Mouse (Mus musculus) cortical plate, adult 2 months (tissue): ENCODE data around the gene Ift172. TPM values are rescaled to one million over a fixed set of nuclear protein-coding genes. Genes with fewer than 3 reads are reported as not detected.
A peak's percentile ranks its signal among the peaks of the same experiment; 100 is the strongest.

Experiments
- H3K27ac ChIP-seq: fragments of 200-500 bp; 2 replicates; pipeline ENCODE4 v1.5.1; 2012; ENCODE audit warnings: low read length, control low read depth, inconsistent platforms; ENCODE audit not compliant: insufficient read depth
- H3K4me1 ChIP-seq: fragments of 200-500 bp; 2 replicates; pipeline ENCODE4 v1.6.1; 2011; ENCODE audit warnings: low read length; ENCODE audit not compliant: control insufficient read depth, insufficient read depth
- H3K4me3 ChIP-seq: fragments of 200-500 bp; 2 replicates; pipeline ENCODE4 v1.5.1; 2011; ENCODE audit warnings: mild to moderate bottlenecking, low read length, control low read depth; ENCODE audit not compliant: insufficient read depth
- CTCF ChIP-seq: fragments of 200-500 bp; IDR thresholded peaks from 2 replicates; pipeline ENCODE4 v1.5.1; 2011; ENCODE audit warnings: mild to moderate bottlenecking, control low read depth, low read length; ENCODE audit not compliant: insufficient read depth; ENCODE audit errors: extremely low read depth
- POLR2A ChIP-seq: fragments of 200-500 bp; IDR thresholded peaks from 2 replicates; pipeline ENCODE4 v1.6.1; 2011; ENCODE audit warnings: mild to moderate bottlenecking, low read length, control low read depth; ENCODE audit not compliant: insufficient read depth; ENCODE audit errors: extremely low read depth
- polyA plus RNA-seq: library from polyadenylated mRNA; depleted of rRNA; stranded (reverse); fragments of >200 nt; gene quantifications from 2 replicates; pipeline ENCODE4 v1.2.3, GENCODE M21; 2012; rRNA removed

The Ift172 gene
- polyA plus RNA-seq = 75.1 and 80.4 TPM in 2 replicates

DNA sequence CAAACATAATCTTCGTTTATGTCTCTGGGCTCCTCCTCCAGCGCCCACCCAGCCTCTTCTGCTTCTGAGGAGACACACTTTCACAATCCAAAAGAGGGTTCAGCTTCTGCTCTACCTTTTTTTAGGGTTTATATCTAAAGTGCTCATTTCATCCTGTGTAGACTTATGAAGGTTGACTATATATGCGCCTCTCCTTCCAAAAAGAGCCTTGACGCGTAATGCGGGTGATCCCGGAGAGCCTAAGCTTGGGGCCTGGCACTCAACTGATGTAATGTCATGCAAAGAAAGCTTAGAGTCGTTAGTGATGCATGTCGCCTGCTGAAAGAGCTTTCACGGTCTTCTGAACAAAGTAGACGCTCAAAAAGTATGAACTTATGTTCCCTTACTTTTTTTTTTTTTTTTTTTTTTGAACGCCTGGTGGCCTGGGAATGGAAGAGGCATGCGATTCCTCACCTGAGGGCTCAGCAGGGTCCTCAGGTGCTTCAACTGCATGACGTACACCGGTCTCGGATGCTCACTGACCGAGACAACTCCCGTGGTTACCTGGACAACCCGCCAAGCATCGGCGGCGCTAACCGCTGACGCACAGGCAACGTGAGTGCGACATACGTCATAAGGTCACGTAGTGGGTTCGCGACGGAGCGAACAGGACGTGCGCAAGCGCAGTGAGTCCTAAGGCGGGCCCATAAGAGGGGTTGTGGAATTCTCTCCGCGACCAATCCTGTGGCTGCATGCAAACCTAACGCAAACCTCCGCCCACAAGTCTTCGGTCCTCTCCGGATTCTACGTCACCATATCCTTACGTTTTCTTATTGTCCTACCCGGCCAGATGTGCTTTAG is at the start of gene Ift172:
Gene Ift172, minus strand, starts transcription at position 596 of the 840 bp plus-strand sequence.
- Histone ChIP-seq H3K4me1 (peaks cover 3% of the 10 kb centered on the region; the same call in 1 of the 2 replicates), H3K27ac (peak within 1 kb of the TSS; percentile 11; the same call in 1 of the 2 replicates), H3K4me3 (peak within 1 kb of the TSS; percentile 49)
- TF ChIP-seq POLR2A (peak; percentile 87), CTCF (no peak)

DNA sequence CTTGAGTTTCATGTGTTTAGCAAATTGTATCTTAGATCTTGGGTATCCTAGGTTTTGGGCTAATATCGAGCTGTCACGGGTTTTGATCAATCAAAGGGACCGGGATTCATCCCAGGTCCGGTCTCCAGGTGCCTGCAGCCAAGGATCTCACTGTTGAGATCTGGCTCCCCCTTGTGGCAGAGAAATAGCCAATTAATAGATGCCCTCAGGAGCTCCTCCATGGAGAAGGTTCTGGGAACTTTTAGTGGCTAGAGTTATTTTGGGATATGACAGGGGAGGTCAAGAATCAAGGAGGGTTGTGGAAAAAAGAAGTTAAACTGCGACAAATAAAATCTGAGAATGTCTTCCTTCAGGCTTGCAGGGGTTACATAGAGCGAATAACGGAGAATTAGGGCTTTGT is 37.3 kb upstream of the Ift172 start:
- Histone ChIP-seq H3K4me3 (no peak overlapping the region), H3K4me1 (no peaks in the 10 kb centered on the region), H3K27ac (no peak overlapping the region)
- no peak for TF ChIP-seq POLR2A
- TF ChIP-seq CTCF = peak; percentile 61

DNA sequence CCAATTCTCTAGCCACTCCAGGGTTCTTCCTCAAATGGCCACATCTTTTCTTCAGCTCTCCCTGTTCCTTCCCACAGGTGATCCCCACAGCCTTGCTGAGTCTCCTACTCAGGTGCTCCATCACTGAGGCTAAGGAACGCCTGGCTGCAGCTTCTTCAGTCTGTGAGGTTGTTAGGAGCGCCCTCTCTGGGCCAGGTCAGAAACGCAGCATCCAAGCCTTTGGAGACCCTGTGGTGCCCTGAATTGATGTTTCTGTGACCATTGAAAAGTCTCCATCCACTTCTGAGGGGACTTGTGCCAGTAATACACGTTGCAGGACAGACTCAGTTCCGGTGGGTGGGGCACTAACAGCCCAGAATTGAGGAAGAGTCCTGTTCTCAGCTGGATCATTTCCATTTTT is 35.9 kb upstream of the Ift172 start:
- H3K4me3 ChIP-seq = no peak overlapping the region
- no peaks in the 10 kb centered on the region for H3K4me1 ChIP-seq
- TF ChIP-seq CTCF (peak; percentile 17; the same call in 1 of the 2 replicates), POLR2A (no peak)
- H3K27ac ChIP-seq = no peak overlapping the region

DNA sequence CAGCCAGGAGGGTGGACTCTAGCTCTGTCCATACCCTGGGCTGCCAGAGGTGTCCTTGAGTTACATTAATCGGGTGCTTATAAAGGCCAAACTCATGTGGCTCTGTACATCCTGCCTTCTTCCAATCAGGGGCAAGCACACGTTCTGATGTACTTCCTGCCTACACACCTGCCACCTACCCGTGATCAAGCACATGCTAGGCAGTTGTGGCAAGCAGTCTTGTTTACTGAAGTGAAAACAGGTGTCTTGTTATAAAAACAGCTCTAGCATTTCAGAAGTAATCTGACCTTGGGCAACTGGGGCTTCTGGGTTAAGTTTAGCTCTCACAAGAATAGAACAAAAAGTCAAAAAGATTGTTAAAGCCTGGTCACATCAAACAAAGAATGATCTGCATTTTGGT is 33.2 kb upstream of the Ift172 start:
- H3K27ac ChIP-seq = no peak overlapping the region
- TF ChIP-seq POLR2A (no peak), CTCF (no peak)
- H3K4me1 ChIP-seq = no peaks in the 10 kb centered on the region
- no peak overlapping the region for H3K4me3 ChIP-seq

DNA sequence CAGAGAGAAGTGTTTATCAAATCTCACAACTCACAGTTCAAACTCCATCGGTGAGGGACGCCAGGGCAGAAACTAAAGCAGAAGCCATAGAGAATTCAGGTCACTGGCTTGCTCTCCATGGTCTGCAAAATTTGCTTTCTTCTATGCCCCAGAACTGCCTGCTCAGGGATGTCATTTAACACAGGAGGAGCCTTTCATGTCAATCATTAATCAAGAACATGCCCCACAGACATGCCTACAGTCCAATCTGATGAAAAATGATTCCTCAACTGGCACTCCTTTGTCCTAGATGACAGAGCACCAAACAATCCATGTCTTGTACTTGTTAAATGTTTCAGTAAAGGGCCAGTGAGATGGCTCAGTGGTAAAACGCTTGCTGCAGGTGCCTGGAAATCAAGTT is 31.9 kb upstream of the Ift172 start:
- TF ChIP-seq CTCF (no peak), POLR2A (no peak)
- Histone ChIP-seq H3K4me1 (no peaks in the 10 kb centered on the region), H3K27ac (no peak overlapping the region), H3K4me3 (no peak overlapping the region)

DNA sequence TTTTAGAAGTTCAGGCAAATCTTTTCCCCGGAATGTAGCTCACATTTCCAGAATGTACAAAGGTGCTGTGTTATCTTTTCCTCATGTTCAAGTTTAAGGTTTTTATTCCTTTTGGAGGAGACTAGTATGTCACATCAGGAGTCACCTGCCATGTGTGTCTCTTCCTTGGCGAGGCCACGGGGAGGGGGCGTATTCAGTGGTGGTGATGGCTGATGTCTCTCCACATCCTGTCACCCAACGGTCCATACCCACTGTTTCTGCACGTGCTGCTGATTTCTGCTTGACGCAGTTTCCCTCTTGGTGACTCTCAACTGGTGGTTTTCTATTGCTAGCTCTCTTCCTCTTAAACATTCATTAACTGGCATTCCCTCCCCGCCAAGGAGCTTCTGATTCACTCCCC is 21.9 kb upstream of the Ift172 start:
- H3K27ac ChIP-seq = no peak overlapping the region
- no peak for TF ChIP-seq POLR2A
- TF ChIP-seq CTCF = no peak

DNA sequence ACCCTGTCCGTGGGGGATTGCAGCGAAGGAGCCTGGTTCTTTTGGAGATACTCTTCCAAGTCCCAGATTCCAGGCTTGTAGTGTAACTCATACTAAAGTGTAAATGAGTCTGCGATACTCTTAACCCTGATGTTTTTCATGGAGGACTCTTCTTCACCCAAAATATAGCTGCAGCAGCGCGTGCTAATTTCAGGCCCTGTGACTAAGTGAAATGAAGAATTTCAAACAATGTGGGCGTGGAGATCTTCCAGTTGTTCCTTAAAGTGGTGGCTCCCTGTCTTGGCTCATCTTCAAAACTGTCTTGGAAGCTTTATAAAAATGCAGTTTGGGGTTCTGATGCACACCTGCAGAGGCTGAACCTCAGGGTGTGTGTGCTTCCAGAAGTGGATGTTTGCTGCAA is 12.2 kb upstream of the Ift172 start:
- TF ChIP-seq CTCF (no peak), POLR2A (no peak)
- Histone ChIP-seq H3K27ac (no peak overlapping the region), H3K4me3 (no peak overlapping the region)

More for the DNA sequence above, 21.9 kb upstream of the Ift172 start:
- Histone ChIP-seq H3K4me3 (no peak overlapping the region), H3K4me1 (no peaks in the 10 kb centered on the region)

DNA sequence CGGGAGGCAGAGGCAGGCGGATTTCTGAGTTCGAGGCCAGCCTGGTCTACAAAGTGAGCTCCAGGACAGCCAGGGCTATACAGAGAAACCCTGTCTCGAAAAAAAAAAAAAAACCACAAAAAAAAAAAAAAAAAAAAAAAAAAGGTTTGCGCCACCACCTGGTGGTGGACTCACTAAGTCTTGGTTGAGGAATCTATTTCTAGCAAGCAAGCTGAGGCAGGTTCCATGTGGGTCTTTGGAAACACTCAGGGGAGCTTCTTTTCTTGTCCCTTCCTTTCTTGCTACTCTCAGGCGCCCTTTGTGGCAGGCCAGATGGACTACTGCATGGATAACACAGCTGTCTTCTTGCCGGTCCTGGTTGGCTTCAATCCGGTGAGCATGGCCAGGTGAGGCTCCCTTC is 10.9 kb upstream of the Ift172 start:
- Histone ChIP-seq H3K27ac (no peak overlapping the region), H3K4me3 (no peak overlapping the region), H3K4me1 (peaks cover 2% of the 10 kb centered on the region; the same call in 1 of the 2 replicates)
- TF ChIP-seq POLR2A = no peak
- no peak for TF ChIP-seq CTCF

More for the DNA sequence above, 12.2 kb upstream of the Ift172 start:
- H3K4me1 ChIP-seq = peaks cover 2% of the 10 kb centered on the region; the same call in 1 of the 2 replicates

DNA sequence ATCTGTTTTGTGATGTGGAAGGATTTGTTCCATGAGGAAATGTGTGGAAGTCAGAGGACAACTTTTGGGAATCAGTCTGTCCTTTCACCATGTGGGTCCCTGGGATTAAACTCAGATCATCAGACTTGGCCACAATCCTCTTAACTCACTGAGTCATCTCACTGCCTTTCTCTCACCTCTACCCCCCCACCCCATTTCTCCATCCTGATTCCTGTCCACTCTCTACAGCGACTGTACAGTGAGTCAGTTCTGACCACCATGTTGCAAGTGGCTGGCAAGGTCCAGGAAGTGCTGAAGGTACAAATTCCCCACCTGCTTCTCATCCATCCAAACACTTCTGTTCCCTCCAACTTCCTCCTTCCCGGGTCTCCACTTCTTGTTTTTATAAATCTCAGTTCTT is 7.6 kb upstream of the Ift172 start:
- Histone ChIP-seq H3K27ac (no peak overlapping the region), H3K4me1 (peaks cover 5% of the 10 kb centered on the region; the same call in 1 of the 2 replicates), H3K4me3 (no peak overlapping the region)
- TF ChIP-seq POLR2A (no peak), CTCF (no peak)

DNA sequence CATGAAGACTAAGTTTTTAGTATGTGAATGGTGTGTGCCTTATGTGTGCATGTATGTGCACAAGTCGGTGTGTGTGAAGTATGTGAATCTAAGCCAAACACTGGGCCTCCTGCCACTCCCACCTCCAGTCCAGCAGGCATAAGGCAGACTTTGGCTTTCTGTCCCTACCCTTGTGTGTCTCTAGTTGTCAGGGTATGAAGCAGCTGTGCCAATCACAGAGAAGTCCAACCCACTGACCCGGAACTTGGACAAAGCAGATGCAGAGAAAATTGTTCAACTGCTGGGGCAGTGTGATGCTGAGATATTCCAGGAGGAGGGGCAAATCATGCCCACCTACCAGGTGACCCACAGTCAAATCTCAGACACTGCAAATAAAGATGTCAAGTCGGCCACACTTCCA is 7.1 kb upstream of the Ift172 start:
- peaks cover 5% of the 10 kb centered on the region; the same call in 1 of the 2 replicates for H3K4me1 ChIP-seq
- H3K27ac ChIP-seq = no peak overlapping the region
- no peak overlapping the region for H3K4me3 ChIP-seq
- TF ChIP-seq POLR2A = no peak
- TF ChIP-seq CTCF = no peak
